Mouse (Mus musculus) heart, embryonic 11.5 days (tissue): ENCODE results near the gene Dbn1. TPM values are rescaled to one million over a fixed set of nuclear protein-coding genes. Genes with fewer than 3 reads are reported as not detected.

Source experiments
- ATAC-seq: fragments of 200-750 bp; cut with Nextera tagmentation; replicated peaks from 2 replicates; pipeline ENCODE4 v1.8.0; 2017; ENCODE audit warnings: moderate library complexity; ENCODE audit not compliant: insufficient number of reproducible peaks, low FRiP score, low TSS enrichment
- H3K27ac ChIP-seq: fragments of 300-500 bp; sonication (generic); 2 replicates; pipeline ENCODE4 v1.5.1; 2014; ENCODE audit warnings: mild to moderate bottlenecking, low read depth, low read length
- H3K27me3 ChIP-seq: fragments of 300-500 bp; sonication (generic); 2 replicates; pipeline ENCODE4 v1.6.1; 2014; ENCODE audit warnings: mild to moderate bottlenecking, low read length, mixed read lengths; ENCODE audit not compliant: control insufficient read depth, insufficient read depth
- H3K36me3 ChIP-seq: fragments of 300-500 bp; sonication (generic); 2 replicates; pipeline ENCODE4 v1.6.1; 2014; ENCODE audit warnings: mild to moderate bottlenecking, low read length, moderate library complexity, mixed read lengths; ENCODE audit not compliant: control insufficient read depth, insufficient read depth
- H3K4me1 ChIP-seq: fragments of 300-500 bp; sonication (generic); 2 replicates; pipeline ENCODE4 v1.6.1; 2014; ENCODE audit warnings: low read length; ENCODE audit not compliant: control insufficient read depth, insufficient read depth
- H3K4me2 ChIP-seq: fragments of 300-500 bp; sonication (generic); 2 replicates; pipeline ENCODE4 v1.6.1; 2014; ENCODE audit warnings: mild to moderate bottlenecking, moderate library complexity
- H3K4me3 ChIP-seq: fragments of 300-500 bp; sonication (generic); 2 replicates; pipeline ENCODE4 v1.5.1; 2014; ENCODE audit warnings: low read depth, low read length
- H3K9ac ChIP-seq: fragments of 300-500 bp; sonication (generic); 2 replicates; pipeline ENCODE4 v1.6.1; 2014; ENCODE audit warnings: mild to moderate bottlenecking, low read depth, low read length, moderate library complexity
- H3K9me3 ChIP-seq: fragments of 300-500 bp; sonication (generic); replicated peaks from 2 replicates; pipeline ENCODE4 v1.6.1; 2016; ENCODE audit warnings: low read length; ENCODE audit not compliant: control insufficient read depth
- WGBS: fragments of 180-500 bp; shearing (Covaris S2); extraction: QIAGEN DNeasy Blood & Tissue Kit; methylation state at CpG from one replicate; pipeline ENCODE4 v1.1.7; 2014; ENCODE audit not compliant: insufficient replicate concordance; 5-methylcytosine and 5-hydroxymethylcytosine counted together
- polyA plus RNA-seq: library from polyadenylated mRNA; unstranded; fragments of >200 nt; fragmentation: Nextera tagmentation; extraction: Ambion mirVana; gene quantifications from 2 replicates; pipeline ENCODE4 v1.2.1, GENCODE M21; 2014

Dbn1 gene
- polyA plus RNA-seq, 1 experiment from 2014 or later = 64.1 TPM

- H3K27ac ChIP-seq = no peak overlapping the region
- H3K4me1 ChIP-seq = peaks cover 12% of the 10 kb centered on the region
- ATAC-seq = no peak
- peaks cover 20% of the 10 kb centered on the region for H3K27me3 ChIP-seq
- H3K4me2 ChIP-seq = no peak overlapping the region
- peaks cover 35% of the 10 kb centered on the region for H3K36me3 ChIP-seq
- 54% methylated on average over 5 of the region's 5 CpGs for WGBS
- no peak overlapping the region for H3K9ac ChIP-seq
- H3K4me3 ChIP-seq = no peak overlapping the region
- H3K9me3 ChIP-seq = no peaks in the 10 kb centered on the region
Measured at GRCm38 (mm10) chr13:55478036-55478435, 9.9 kb downstream of the Dbn1 start.

- Histone ChIP-seq H3K4me1 (peaks cover 8% of the 10 kb centered on the region), H3K27ac (no peak overlapping the region), H3K9me3 (no peaks in the 10 kb centered on the region), H3K27me3 (peaks cover 20% of the 10 kb centered on the region), H3K36me3 (peaks cover 34% of the 10 kb centered on the region), H3K9ac (no peak overlapping the region), H3K4me3 (no peak overlapping the region), H3K4me2 (no peak overlapping the region)
- 58% methylated on average over 16 of the region's 16 CpGs for WGBS
- ATAC-seq = no peak
Measured at GRCm38 (mm10) chr13:55477492-55477891, 10.4 kb downstream of the Dbn1 start.

- H3K9ac ChIP-seq = no peak overlapping the region
- 84% methylated on average over 8 of the region's 8 CpGs for WGBS
- ATAC-seq = no peak
- H3K36me3 ChIP-seq = peaks cover 25% of the 10 kb centered on the region
- H3K27me3 ChIP-seq = peaks cover 20% of the 10 kb centered on the region
- H3K27ac ChIP-seq = no peak overlapping the region
- no peak overlapping the region for H3K4me2 ChIP-seq
- H3K4me1 ChIP-seq = peaks cover 9% of the 10 kb centered on the region
- H3K9me3 ChIP-seq = no peaks in the 10 kb centered on the region
- H3K4me3 ChIP-seq = no peak overlapping the region
Measured at GRCm38 (mm10) chr13:55476256-55476655, 11.7 kb downstream of the Dbn1 start.

GRCm38 (mm10) chr13:55475750-55476149 lies 12.2 kb downstream of the Dbn1 start:
- H3K4me2 ChIP-seq = no peak overlapping the region
- no peak overlapping the region for H3K4me3 ChIP-seq
- no peak for ATAC-seq
- H3K4me1 ChIP-seq = peaks cover 9% of the 10 kb centered on the region
- H3K36me3 ChIP-seq = peaks cover 22% of the 10 kb centered on the region
- 84% methylated on average over 5 of the region's 5 CpGs for WGBS
- no peak overlapping the region for H3K9ac ChIP-seq
- H3K27ac ChIP-seq = no peak overlapping the region
- H3K9me3 ChIP-seq = no peaks in the 10 kb centered on the region
- H3K27me3 ChIP-seq = peaks cover 22% of the 10 kb centered on the region

GRCm38 (mm10) chr13:55474621-55475069 lies 13.3 kb downstream of the Dbn1 start:
- Histone ChIP-seq H3K4me3 (no peak overlapping the region), H3K4me1 (peaks cover 9% of the 10 kb centered on the region), H3K36me3 (peaks cover 17% of the 10 kb centered on the region), H3K4me2 (no peak overlapping the region), H3K27ac (no peak overlapping the region), H3K9me3 (no peaks in the 10 kb centered on the region), H3K27me3 (peaks cover 31% of the 10 kb centered on the region), H3K9ac (no peak overlapping the region)
- no peak for ATAC-seq
- 55% methylated on average over 5 of the region's 5 CpGs for WGBS

GRCm38 (mm10) chr13:55473961-55474360 lies 13.9 kb downstream of the Dbn1 start:
- peaks cover 38% of the 10 kb centered on the region for H3K27me3 ChIP-seq
- no peak overlapping the region for H3K4me3 ChIP-seq
- WGBS = 74% methylated on average over 11 of the region's 11 CpGs
- H3K36me3 ChIP-seq = peaks cover 17% of the 10 kb centered on the region
- no peak overlapping the region for H3K27ac ChIP-seq
- ATAC-seq = no peak
- H3K9me3 ChIP-seq = no peaks in the 10 kb centered on the region
- no peak overlapping the region for H3K4me2 ChIP-seq
- no peak overlapping the region for H3K9ac ChIP-seq
- H3K4me1 ChIP-seq = peaks cover 9% of the 10 kb centered on the region

- Histone ChIP-seq H3K27ac (no peak overlapping the region), H3K9ac (peak overlapping the region; percentile 70; the same call in 1 of the 2 replicates), H3K4me2 (peak overlapping the region; percentile 99), H3K36me3 (peaks cover 17% of the 10 kb centered on the region), H3K4me1 (peaks cover 6% of the 10 kb centered on the region; the same call in 1 of the 2 replicates), H3K27me3 (peaks cover 41% of the 10 kb centered on the region), H3K4me3 (peak overlapping the region; percentile 66), H3K9me3 (no peaks in the 10 kb centered on the region)
- WGBS = 18% methylated on average over 18 of the region's 18 CpGs
- no peak for ATAC-seq
Measured at GRCm38 (mm10) chr13:55473076-55473831, 14.7 kb downstream of the Dbn1 start.

GRCm38 (mm10) chr13:55472132-55473022 lies 15.5 kb downstream of the Dbn1 start:
- Histone ChIP-seq H3K36me3 (peaks cover 16% of the 10 kb centered on the region), H3K9me3 (no peaks in the 10 kb centered on the region), H3K4me3 (peak overlapping the region; percentile 66), H3K4me1 (peaks cover 6% of the 10 kb centered on the region; the same call in 1 of the 2 replicates), H3K27me3 (peaks cover 44% of the 10 kb centered on the region), H3K9ac (peak overlapping the region; percentile 70), H3K27ac (no peak overlapping the region), H3K4me2 (peak overlapping the region; percentile 99)
- under 1% methylated on average over 98 of the region's 103 CpGs for WGBS
- peak; percentile 27; the same call in 1 of the 2 replicates for ATAC-seq
